Mouse (Mus musculus): ENCODE data around the gene Atf7ip. TPM values are rescaled to one million over a fixed set of nuclear protein-coding genes. Genes with fewer than 3 reads are reported as not detected.

The Atf7ip gene
- polyA plus RNA-seq, 1 experiment from 2014 or later: 37.8 TPM

DNA sequence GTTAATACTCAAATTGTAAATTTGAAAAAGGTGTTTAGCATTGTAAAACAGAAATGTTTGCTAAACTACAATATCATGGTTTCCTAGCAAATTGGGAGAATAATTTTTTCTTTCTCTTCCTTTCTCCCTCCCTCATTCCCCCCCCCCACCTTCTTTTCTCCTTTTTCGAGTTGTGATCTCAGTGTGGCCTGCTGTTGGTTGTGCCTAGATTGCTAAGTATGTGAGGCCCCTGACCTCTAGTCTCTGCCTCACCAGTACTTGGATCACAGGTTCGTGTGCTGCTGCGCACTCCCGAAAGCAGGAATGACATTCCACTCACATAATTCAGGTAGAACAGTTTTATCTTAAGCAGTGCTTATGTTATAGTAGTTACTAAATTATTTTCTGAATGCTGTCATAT lies 27.8 kb downstream of the Atf7ip start:
- 0 out of 2 replicates have a peak overlapping the region, but pooled peaks have one; percentile 31 for H3K9ac ChIP-seq
- no peaks in the 10 kb centered on the region for H3K9me3 ChIP-seq
- H3K4me3 ChIP-seq: no peak overlapping the region
- H3K4me1 ChIP-seq (replicated peaks): peaks cover 37% of the 10 kb centered on the region
- WGBS: 68% methylated on average over 4 of the region's 4 CpGs
- no peaks in the 10 kb centered on the region for H3K27me3 ChIP-seq
- ATAC-seq (ENCODE audit: low read depth): no peak
- peak overlapping the region; percentile 40 for H3K4me2 ChIP-seq
- peaks cover 9% of the 10 kb centered on the region for H3K36me3 ChIP-seq
- no peak overlapping the region; the same call in 1 of the 2 replicates for H3K27ac ChIP-seq (replicated peaks)

DNA sequence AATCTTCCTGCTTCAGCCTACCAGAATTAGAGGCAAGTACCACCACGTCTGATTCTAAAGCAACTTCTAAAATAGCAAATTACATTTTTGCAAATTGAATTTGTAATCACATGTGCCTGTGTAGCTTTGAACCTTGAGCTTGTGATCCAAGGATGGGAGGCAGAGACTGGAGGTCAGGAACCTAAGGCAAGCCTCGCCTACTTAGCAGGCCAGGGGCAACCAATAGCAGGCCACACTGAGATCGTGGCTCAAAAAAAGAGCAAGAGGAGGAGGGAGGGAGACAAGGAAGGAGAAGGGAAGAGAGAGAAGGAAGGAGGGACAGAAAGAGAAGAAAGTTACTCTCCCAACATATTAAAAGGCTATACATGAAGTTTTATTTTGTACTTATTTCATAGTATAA lies 28.5 kb downstream of the Atf7ip start:
- no peak for ATAC-seq (ENCODE audit: low read depth)
- Histone ChIP-seq H3K4me2 (peak overlapping the region; percentile 27), H3K9ac (no peak overlapping the region), H3K4me1 (replicated peaks) (peaks cover 37% of the 10 kb centered on the region), H3K27me3 (no peaks in the 10 kb centered on the region), H3K4me3 (no peak overlapping the region), H3K36me3 (peaks cover 9% of the 10 kb centered on the region), H3K9me3 (no peaks in the 10 kb centered on the region), H3K27ac (replicated peaks) (0 out of 2 replicates have a peak overlapping the region, but pooled peaks have one; percentile 50)
- 54% methylated on average over 3 of the region's 3 CpGs for WGBS

DNA sequence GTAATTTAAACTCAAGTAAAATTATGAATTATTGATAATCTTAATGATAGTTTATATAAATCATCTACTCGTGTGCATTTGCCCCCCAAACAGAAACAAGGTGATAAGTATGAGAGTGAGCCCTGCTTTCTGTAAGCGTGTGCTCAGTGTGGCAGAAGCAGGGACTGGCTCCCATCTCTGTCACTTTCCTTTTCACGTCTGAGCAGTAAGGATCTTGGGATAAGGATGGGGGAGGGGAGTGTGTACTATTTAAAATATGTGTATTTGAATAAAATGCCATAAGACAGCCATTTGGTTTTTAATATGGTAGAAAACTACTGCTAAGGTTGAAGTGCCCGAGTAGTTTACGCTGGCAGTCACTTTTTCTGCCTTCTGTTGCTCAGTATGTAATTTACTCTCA lies 29.2 kb downstream of the Atf7ip start:
- Histone ChIP-seq H3K27ac (replicated peaks) (peak overlapping the region; percentile 89; the same call in 1 of the 2 replicates), H3K4me2 (peak overlapping the region; percentile 47), H3K9ac (no peak overlapping the region), H3K9me3 (no peaks in the 10 kb centered on the region), H3K4me3 (no peak overlapping the region), H3K36me3 (peaks cover 9% of the 10 kb centered on the region), H3K27me3 (no peaks in the 10 kb centered on the region), H3K4me1 (replicated peaks) (peaks cover 37% of the 10 kb centered on the region)
- no peak for ATAC-seq (ENCODE audit: low read depth)
- WGBS: 55% methylated on average over 5 of the region's 5 CpGs

DNA sequence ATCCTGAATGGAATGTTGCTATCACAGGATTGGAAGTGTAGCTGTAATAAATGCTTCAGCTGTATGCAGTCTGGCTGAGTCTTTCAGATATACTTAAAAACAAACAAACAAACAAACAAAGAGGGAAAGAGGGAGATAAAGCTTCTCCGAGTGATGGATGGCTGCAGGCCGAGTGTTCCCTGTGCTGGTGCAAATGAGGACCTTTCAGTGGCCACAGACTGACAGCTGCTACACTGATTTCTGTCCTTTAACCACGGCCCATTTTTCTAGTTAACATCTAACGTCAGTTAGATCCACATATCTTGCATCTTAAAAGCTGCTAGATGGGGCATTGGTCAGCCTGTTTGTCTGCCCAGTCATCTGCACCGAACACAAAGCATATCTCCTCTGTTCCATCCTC lies 30.2 kb downstream of the Atf7ip start:
- ATAC-seq (ENCODE audit: low read depth): no peak
- 32% methylated on average over 5 of the region's 5 CpGs for WGBS
- Histone ChIP-seq H3K4me2 (peak overlapping the region; percentile 47), H3K36me3 (peaks cover 9% of the 10 kb centered on the region), H3K27ac (replicated peaks) (peak overlapping the region; percentile 89), H3K9me3 (no peaks in the 10 kb centered on the region), H3K27me3 (no peaks in the 10 kb centered on the region), H3K4me1 (replicated peaks) (peaks cover 42% of the 10 kb centered on the region), H3K9ac (peak overlapping the region; percentile 65), H3K4me3 (peak overlapping the region; percentile 10)

DNA sequence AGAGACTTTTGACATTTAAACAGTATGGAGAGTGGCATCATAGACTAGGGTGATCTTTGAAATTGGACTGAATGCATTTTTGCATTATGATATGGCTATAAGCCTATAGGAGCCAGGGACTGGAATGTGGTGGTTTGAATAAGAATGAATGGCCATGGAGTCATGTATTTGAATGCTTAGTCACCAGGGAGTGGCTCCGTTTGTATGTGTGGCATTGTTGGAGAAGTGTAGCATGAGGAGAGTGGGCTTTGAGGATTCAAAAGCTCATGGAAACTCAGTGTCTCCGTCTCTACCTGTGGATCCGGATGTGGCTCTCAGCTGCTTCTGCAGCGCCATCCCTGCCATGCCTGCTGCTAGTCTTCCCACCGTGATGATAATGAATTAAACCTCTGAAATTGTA lies 35.4 kb downstream of the Atf7ip start:
- ATAC-seq (ENCODE audit: low read depth): peak; percentile 17; the same call in 1 of the 2 replicates
- Histone ChIP-seq H3K4me3 (no peak overlapping the region), H3K36me3 (peaks cover 9% of the 10 kb centered on the region), H3K27ac (replicated peaks) (peak overlapping the region; percentile 84), H3K4me1 (replicated peaks) (peaks cover 50% of the 10 kb centered on the region), H3K9ac (no peak overlapping the region), H3K4me2 (peak overlapping the region; percentile 32), H3K9me3 (no peaks in the 10 kb centered on the region), H3K27me3 (no peaks in the 10 kb centered on the region)
- 16% methylated on average over 5 of the region's 5 CpGs for WGBS

DNA sequence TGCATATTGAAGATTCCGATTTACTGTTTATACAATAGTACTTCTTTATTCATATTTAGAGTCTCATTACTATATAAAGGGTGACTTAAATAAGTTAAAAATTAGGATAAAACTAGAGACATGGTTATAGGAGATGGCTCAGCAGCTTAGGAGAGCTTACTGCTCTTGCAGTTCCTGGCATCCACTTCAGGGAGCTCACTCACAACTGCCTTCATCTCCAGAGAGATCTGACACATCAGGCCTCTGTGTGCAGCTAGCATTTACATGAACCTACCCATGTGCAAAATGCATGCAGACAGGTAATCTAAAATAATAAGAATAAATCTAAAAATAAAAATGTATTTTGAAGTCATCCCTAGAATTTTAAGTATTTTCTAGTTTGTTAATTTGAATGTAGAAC lies 36.1 kb downstream of the Atf7ip start:
- Histone ChIP-seq H3K4me3 (no peak overlapping the region), H3K9ac (no peak overlapping the region), H3K36me3 (peaks cover 9% of the 10 kb centered on the region), H3K27me3 (no peaks in the 10 kb centered on the region), H3K9me3 (no peaks in the 10 kb centered on the region), H3K27ac (replicated peaks) (peak overlapping the region; percentile 84), H3K4me1 (replicated peaks) (peaks cover 50% of the 10 kb centered on the region), H3K4me2 (no peak overlapping the region)
- no peak for ATAC-seq (ENCODE audit: low read depth)
- 66% methylated on average over 1 of the region's 1 CpGs for WGBS

DNA sequence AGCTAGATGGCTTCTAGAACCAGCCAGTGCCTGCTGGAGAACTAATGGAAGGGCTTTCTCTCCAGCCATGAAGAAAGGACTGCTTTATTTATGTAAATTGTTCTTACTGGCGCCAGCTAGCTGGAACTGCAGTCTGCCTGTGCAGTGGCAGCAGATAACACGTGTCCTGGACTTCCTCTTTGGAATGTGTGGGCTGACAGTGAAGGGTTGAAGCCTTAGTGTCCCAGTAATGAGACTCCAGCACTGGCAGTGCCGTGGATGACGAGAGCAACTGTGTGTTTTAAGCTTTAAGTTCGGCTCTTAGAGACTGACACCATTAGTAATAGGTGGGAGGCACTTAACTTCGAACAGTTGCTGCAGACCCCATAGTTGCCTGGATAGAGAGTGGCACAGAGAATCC lies 37.2 kb downstream of the Atf7ip start:
- no peaks in the 10 kb centered on the region for H3K9me3 ChIP-seq
- no peaks in the 10 kb centered on the region; the same call in 1 of the 2 replicates for H3K36me3 ChIP-seq
- peaks cover 54% of the 10 kb centered on the region for H3K4me1 ChIP-seq (replicated peaks)
- WGBS: 10% methylated on average over 6 of the region's 6 CpGs
- no peak overlapping the region for H3K4me3 ChIP-seq
- H3K27ac ChIP-seq (replicated peaks): peak overlapping the region; percentile 90
- H3K27me3 ChIP-seq: no peaks in the 10 kb centered on the region
- peak; percentile 63 for ATAC-seq (ENCODE audit: low read depth)
- H3K4me2 ChIP-seq: peak overlapping the region; percentile 35
- H3K9ac ChIP-seq: peak overlapping the region; percentile 38; the same call in 1 of the 2 replicates

DNA sequence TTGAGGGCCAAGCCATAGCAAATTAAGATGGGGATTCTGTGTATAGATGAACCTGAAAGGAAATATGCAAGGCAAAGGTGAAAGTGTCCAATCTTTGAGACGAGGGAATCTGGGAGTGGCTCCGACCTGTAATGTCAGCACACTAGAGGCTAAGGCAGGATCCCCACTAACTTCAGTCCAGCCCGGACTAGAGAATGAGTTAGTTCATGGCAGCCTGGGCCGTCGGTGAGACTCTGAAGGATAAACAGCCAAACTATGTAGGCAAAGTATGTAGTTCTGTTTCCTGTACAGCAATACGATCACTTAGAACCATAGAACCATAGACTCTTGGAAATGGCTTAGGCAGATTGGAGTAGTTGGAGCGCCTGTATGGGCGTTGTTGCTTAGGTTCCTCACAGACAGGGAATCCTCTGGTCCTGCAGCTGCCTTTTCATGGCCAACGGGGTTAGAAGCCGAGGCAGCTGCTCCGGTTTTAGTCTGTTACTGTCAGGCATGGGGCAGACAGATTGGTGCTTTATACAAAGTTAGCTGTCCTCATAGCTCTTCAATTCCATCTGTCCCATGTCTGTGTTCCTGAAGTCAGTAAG lies 39.4 kb downstream of the Atf7ip start:
- H3K4me1 ChIP-seq (replicated peaks): peaks cover 69% of the 10 kb centered on the region
- no peak overlapping the region for H3K4me3 ChIP-seq
- H3K27me3 ChIP-seq: no peaks in the 10 kb centered on the region
- H3K9me3 ChIP-seq: no peaks in the 10 kb centered on the region
- peak overlapping the region; percentile 35 for H3K27ac ChIP-seq (replicated peaks)
- no peak for ATAC-seq (ENCODE audit: low read depth)
- 73% methylated on average over 11 of the region's 11 CpGs for WGBS
- no peak overlapping the region for H3K4me2 ChIP-seq
- H3K9ac ChIP-seq: no peak overlapping the region
- no peaks in the 10 kb centered on the region for H3K36me3 ChIP-seq

DNA sequence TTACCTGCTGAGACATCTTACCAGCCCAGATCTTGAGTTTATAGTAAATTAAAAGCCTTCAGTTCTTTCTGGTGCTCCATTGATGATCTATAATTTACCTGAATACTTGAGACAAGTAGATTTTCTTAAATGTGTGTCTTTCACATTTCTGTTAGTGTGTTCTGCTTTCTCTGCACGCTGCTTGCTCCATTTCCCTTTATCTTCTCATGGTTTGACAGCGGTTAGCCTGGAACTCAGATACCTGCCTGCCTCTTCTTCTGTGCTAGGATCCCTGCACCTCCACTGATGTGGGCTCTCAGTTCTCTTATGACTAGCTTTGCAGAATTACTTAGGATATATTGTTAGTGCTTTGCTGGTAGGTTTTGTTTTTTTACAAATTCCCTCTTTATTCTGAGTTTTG lies 40.3 kb downstream of the Atf7ip start:
- Histone ChIP-seq H3K4me1 (replicated peaks) (peaks cover 70% of the 10 kb centered on the region), H3K27ac (replicated peaks) (no peak overlapping the region), H3K36me3 (no peaks in the 10 kb centered on the region), H3K9me3 (no peaks in the 10 kb centered on the region), H3K27me3 (no peaks in the 10 kb centered on the region), H3K4me2 (no peak overlapping the region), H3K4me3 (no peak overlapping the region), H3K9ac (no peak overlapping the region)
- no peak for ATAC-seq (ENCODE audit: low read depth)
- WGBS: 84% methylated on average over 2 of the region's 2 CpGs

DNA sequence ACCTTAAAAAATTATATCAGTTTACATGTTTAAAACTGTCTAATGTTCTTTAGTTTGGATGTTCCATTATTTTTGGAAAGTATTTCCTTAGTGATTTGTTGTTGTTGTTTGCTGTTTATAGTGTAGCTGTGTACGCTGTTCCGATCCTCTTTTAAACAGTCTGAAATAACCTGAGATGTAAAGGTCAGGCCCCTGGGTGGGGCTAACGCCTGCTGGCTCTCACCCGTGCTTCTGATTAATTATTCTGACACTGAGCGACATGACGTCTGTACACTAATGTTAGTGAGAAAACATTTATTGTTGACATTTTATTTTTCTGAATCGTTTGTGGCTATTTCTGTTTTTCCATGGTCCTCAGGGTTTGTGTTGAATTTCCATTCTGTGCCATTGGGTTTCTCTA lies 41.0 kb downstream of the Atf7ip start:
- H3K9ac ChIP-seq: 0 out of 2 replicates have a peak overlapping the region, but pooled peaks have one; percentile 38
- peak overlapping the region; percentile 22; the same call in 1 of the 2 replicates for H3K4me2 ChIP-seq
- WGBS: 24% methylated on average over 7 of the region's 7 CpGs

DNA sequence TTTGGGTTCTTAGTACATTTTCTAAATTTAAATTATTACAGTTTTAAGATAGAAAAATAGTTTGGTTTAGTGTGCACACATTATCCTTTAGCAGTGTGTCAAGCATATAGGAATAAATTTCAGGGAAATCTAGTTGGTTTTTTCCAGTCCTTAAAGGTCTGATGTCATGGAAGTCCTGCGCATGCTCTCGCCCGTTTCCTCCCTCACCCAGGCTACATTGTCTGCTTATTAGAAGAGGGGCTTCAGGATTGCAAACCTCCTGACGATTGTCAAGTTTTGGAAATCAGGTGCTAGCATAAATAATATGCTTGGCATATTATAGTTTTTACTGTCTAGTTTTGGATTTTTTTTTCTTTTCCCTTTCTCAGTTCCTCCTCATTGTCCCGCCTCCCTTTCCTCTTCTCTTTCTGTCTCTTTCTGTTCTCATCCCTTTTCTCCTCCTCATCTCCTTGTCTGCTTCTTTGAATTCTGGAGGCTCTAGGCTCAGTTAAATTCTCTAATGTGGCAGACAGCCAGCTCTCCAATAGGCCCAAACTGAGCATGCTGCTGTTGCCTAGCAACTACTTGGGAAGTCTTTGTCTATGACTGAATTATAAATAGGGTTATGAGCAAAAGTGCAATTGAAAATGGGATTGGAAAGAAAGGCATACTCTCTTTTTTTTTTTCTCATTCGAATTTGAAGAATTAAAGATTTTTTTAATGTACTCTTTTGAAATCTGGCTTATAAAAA lies 42.2 kb downstream of the Atf7ip start:
- H3K9ac ChIP-seq: no peak overlapping the region
- no peak overlapping the region for H3K4me3 ChIP-seq
- no peaks in the 10 kb centered on the region for H3K27me3 ChIP-seq
- H3K9me3 ChIP-seq: no peaks in the 10 kb centered on the region
- peak overlapping the region; percentile 90 for H3K27ac ChIP-seq (replicated peaks)
- H3K4me2 ChIP-seq: 0 out of 2 replicates have a peak overlapping the region, but pooled peaks have one; percentile 26
- ATAC-seq (ENCODE audit: low read depth): peak; percentile 74; the same call in 1 of the 2 replicates
- peaks cover 56% of the 10 kb centered on the region for H3K4me1 ChIP-seq (replicated peaks)
- no peaks in the 10 kb centered on the region for H3K36me3 ChIP-seq
- WGBS: 31% methylated on average over 6 of the region's 6 CpGs

More for the DNA sequence above, 41.0 kb downstream of the Atf7ip start:
- Histone ChIP-seq H3K4me3 (no peak overlapping the region), H3K9me3 (no peaks in the 10 kb centered on the region), H3K36me3 (no peaks in the 10 kb centered on the region), H3K27me3 (no peaks in the 10 kb centered on the region), H3K4me1 (replicated peaks) (peaks cover 66% of the 10 kb centered on the region), H3K27ac (replicated peaks) (peak overlapping the region; percentile 71)
- no peak for ATAC-seq (ENCODE audit: low read depth)

DNA sequence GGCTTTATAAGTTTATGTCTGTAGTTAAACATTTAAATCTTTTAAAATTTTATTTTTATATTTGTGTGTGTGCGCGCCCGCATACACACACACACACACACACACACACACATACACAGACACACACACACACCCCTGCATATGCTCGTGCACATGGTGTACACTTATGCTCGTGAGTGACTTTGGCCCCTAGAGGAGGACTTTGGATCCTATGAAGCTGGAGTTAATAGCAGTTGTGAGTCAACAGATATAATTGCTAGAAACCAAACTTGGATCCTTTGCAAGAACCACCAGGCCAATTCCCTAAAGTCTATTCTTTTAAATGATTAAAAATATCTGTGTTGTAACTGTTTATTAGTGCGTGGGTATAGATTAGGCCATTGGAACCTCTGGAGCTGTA lies 42.8 kb downstream of the Atf7ip start:
- no peaks in the 10 kb centered on the region for H3K27me3 ChIP-seq
- H3K9me3 ChIP-seq: no peaks in the 10 kb centered on the region
- no peak overlapping the region for H3K4me2 ChIP-seq
- peaks cover 50% of the 10 kb centered on the region for H3K4me1 ChIP-seq (replicated peaks)
- no peak for ATAC-seq (ENCODE audit: low read depth)
- no peak overlapping the region for H3K9ac ChIP-seq
- WGBS: 75% methylated on average over 6 of the region's 6 CpGs
- no peak overlapping the region for H3K4me3 ChIP-seq
- H3K36me3 ChIP-seq: no peaks in the 10 kb centered on the region
- peak overlapping the region; percentile 90 for H3K27ac ChIP-seq (replicated peaks)
